In genomic region chr8:107613411-107613810, GRCm38 (mm10) we compare ENCODE assay signal across 26 mouse cellular contexts.
"Had no signal": no experiment of that assay in that cellular context is flagged by ENCODE, and none has a peak within 500 bp of the region (broad histone marks: within the 10 kb centered on the region; RNA-seq: fewer than 3 reads in every experiment).

No protein-coding gene starts in this region.

- H3K9ac ChIP-seq: forebrain, postnatal 0 days; heart, embryonic 12.5 days; hindbrain, embryonic 12.5 days; hindbrain, embryonic 14.5 days; intestine, embryonic 15.5 days; liver, embryonic 13.5 days; liver, embryonic 15.5 days had no signal

- H3K27ac ChIP-seq: gastrocnemius, adult 2 months; heart, adult 2 months; hindbrain, embryonic 10.5 days; hindbrain, embryonic 12.5 days; hindbrain, embryonic 14.5 days; intestine, embryonic 15.5 days; layer of hippocampus, adult 2 months; liver, embryonic 13.5 days; liver, embryonic 15.5 days had no signal

- H3K4me1 ChIP-seq: heart, embryonic 12.5 days; intestine, embryonic 15.5 days; liver, embryonic 13.5 days; liver, embryonic 15.5 days had no signal

- H3K4me3 ChIP-seq: gastrocnemius, adult 2 months; heart, adult 2 months; heart, embryonic 12.5 days; hindbrain, embryonic 10.5 days; hindbrain, embryonic 12.5 days; intestine, embryonic 15.5 days; layer of hippocampus, adult 2 months; liver, embryonic 13.5 days; liver, embryonic 15.5 days had no signal

- ATAC-seq: forebrain, postnatal 0 days; hindbrain, embryonic 16.5 days; inflammation-experienced regulatory T-cells, adult 6 months; intestine, embryonic 15.5 days; intestine, postnatal 0 days had no signal

- H3K9me3 ChIP-seq: heart, embryonic 12.5 days; hindbrain, embryonic 10.5 days; hindbrain, embryonic 12.5 days; intestine, embryonic 15.5 days; liver, embryonic 13.5 days; liver, embryonic 15.5 days had no signal

- H3K27me3 ChIP-seq: heart, embryonic 12.5 days; hindbrain, embryonic 12.5 days; intestine, embryonic 15.5 days; liver, embryonic 13.5 days; liver, embryonic 15.5 days had no signal

- DNase-seq: forebrain, postnatal 0 days; gastrocnemius, adult 2 months; gastrocnemius, postnatal 10 days; gastrocnemius, postnatal 25 days; heart, adult 2 months; heart, postnatal 10 days; heart, postnatal 4 days; kidney, adult 18-20 months; kidney, adult 8-10 months; kidney, postnatal 10 days; kidney, postnatal 25 days; kidney, postnatal 4 days; layer of hippocampus, postnatal 36 days; liver; liver, embryonic 13.5 days had no signal

- H3K4me2 ChIP-seq: heart, embryonic 12.5 days; hindbrain, embryonic 12.5 days; hindbrain, embryonic 14.5 days; intestine, embryonic 15.5 days; liver, embryonic 11.5 days; liver, embryonic 13.5 days; liver, embryonic 15.5 days had no signal

- H3K36me3 ChIP-seq: heart, embryonic 12.5 days; hindbrain, embryonic 10.5 days; hindbrain, embryonic 12.5 days; intestine, embryonic 15.5 days; liver, embryonic 13.5 days; liver, embryonic 15.5 days had no signal
